Mouse (Mus musculus): ENCODE data around the gene Sec22b. TPM values are rescaled to one million over a fixed set of nuclear protein-coding genes. Genes with fewer than 3 reads are reported as not detected.

Gene Sec22b
- total RNA-seq, 1 experiment from 2014 or later: 56.4 TPM

GRCm38 (mm10) chr3:97938814-97939526 lies 38.0 kb downstream of the Sec22b start:
- ATAC-seq (replicated peaks; ENCODE audit: low read depth, poor library complexity, severe bottlenecking): no peak

- no peak for ATAC-seq (replicated peaks; ENCODE audit: low read depth, poor library complexity, severe bottlenecking)
Observed at GRCm38 (mm10) chr3:97939626-97940510, 38.9 kb downstream of the Sec22b start.

- ATAC-seq (replicated peaks; ENCODE audit: low read depth, poor library complexity, severe bottlenecking): 0 out of 2 replicates have a peak, but pooled peaks have one; percentile 22
Observed at GRCm38 (mm10) chr3:97940511-97941204, 39.7 kb downstream of the Sec22b start.

GRCm38 (mm10) chr3:97941440-97942259 lies 40.7 kb downstream of the Sec22b start:
- no peak for ATAC-seq (replicated peaks; ENCODE audit: low read depth, poor library complexity, severe bottlenecking)

- ATAC-seq (replicated peaks; ENCODE audit: low read depth, poor library complexity, severe bottlenecking): peak; percentile 61
Observed at GRCm38 (mm10) chr3:97942260-97942950, 41.4 kb downstream of the Sec22b start.

- ATAC-seq (replicated peaks; ENCODE audit: low read depth, poor library complexity, severe bottlenecking): no peak
Observed at GRCm38 (mm10) chr3:97944462-97944861, 43.5 kb downstream of the Sec22b start.

- ATAC-seq (replicated peaks; ENCODE audit: low read depth, poor library complexity, severe bottlenecking): peak; percentile 30; the same call in 1 of the 2 replicates
Observed at GRCm38 (mm10) chr3:97946439-97946838, 45.4 kb downstream of the Sec22b start.

- no peak for ATAC-seq (replicated peaks; ENCODE audit: low read depth, poor library complexity, severe bottlenecking)
Observed at GRCm38 (mm10) chr3:97948518-97948917, 47.5 kb downstream of the Sec22b start.

- ATAC-seq (replicated peaks; ENCODE audit: low read depth, poor library complexity, severe bottlenecking): no peak
Observed at GRCm38 (mm10) chr3:97949946-97950345, 49.0 kb downstream of the Sec22b start.

GRCm38 (mm10) chr3:97951134-97951533 lies 50.1 kb downstream of the Sec22b start:
- no peak for ATAC-seq (replicated peaks; ENCODE audit: low read depth, poor library complexity, severe bottlenecking)

- no peak for ATAC-seq (replicated peaks; ENCODE audit: low read depth, poor library complexity, severe bottlenecking)
Observed at GRCm38 (mm10) chr3:97953196-97953595, 52.2 kb downstream of the Sec22b start.

- no peak for ATAC-seq (replicated peaks; ENCODE audit: low read depth, poor library complexity, severe bottlenecking)
Observed at GRCm38 (mm10) chr3:97956322-97956721, 55.3 kb downstream of the Sec22b start.

- no peak for ATAC-seq (replicated peaks; ENCODE audit: low read depth, poor library complexity, severe bottlenecking)
Observed at GRCm38 (mm10) chr3:97956926-97957325, 55.9 kb downstream of the Sec22b start.

GRCm38 (mm10) chr3:97960783-97961594 lies 60.0 kb downstream of the Sec22b start:
- 0 out of 2 replicates have a peak, but pooled peaks have one; percentile 27 for ATAC-seq (replicated peaks; ENCODE audit: low read depth, poor library complexity, severe bottlenecking)

GRCm38 (mm10) chr3:97961962-97962361 lies 61.0 kb downstream of the Sec22b start:
- ATAC-seq (replicated peaks; ENCODE audit: low read depth, poor library complexity, severe bottlenecking): no peak

GRCm38 (mm10) chr3:97964878-97965353 lies 63.9 kb downstream of the Sec22b start:
- ATAC-seq (replicated peaks; ENCODE audit: low read depth, poor library complexity, severe bottlenecking): peak; percentile 69

GRCm38 (mm10) chr3:97967627-97968026 lies 66.6 kb downstream of the Sec22b start:
- ATAC-seq (replicated peaks; ENCODE audit: low read depth, poor library complexity, severe bottlenecking): no peak

GRCm38 (mm10) chr3:97968191-97968590 lies 67.2 kb downstream of the Sec22b start:
- no peak for ATAC-seq (replicated peaks; ENCODE audit: low read depth, poor library complexity, severe bottlenecking)

All from common myeloid progenitor, adult 5-6 weeks (primary cell).